Mouse (Mus musculus) heart, adult 2 months (tissue): ENCODE measurements at regions not wholly inside any gene's neighbourhood (a gene's known extent, or its start where the extent isn't known, plus 50 kb on each side); places are given as distances from the start of the nearest gene placed in this dataset.

Source experiments
- DNase-seq, 2 experiments: peaks; one replicate each; pipeline ENCODE4 v3.0.0; 2021
- H3K27ac ChIP-seq: fragments of 200-600 bp; 2 replicates; pipeline ENCODE4 v1.8.1; 2022
- H3K27me3 ChIP-seq: fragments of 200-500 bp; 2 replicates; pipeline ENCODE4 v1.6.1; 2012; ENCODE audit warnings: mild to moderate bottlenecking, low read length, inconsistent platforms, mixed read lengths; ENCODE audit not compliant: control insufficient read depth, insufficient read depth
- H3K36me3 ChIP-seq: fragments of 200-500 bp; 2 replicates; pipeline ENCODE4 v1.6.1; 2012; ENCODE audit warnings: low read length, inconsistent platforms; ENCODE audit not compliant: control insufficient read depth, insufficient read depth
- H3K4me1 ChIP-seq: fragments of 200-500 bp; 2 replicates; pipeline ENCODE4 v1.6.1; 2011; ENCODE audit warnings: low read length; ENCODE audit not compliant: control insufficient read depth, insufficient read depth
- H3K4me3 ChIP-seq: fragments of 200-600 bp; 2 replicates; pipeline ENCODE4 v1.8.1; 2022
- H3K79me2 ChIP-seq: fragments of 200-500 bp; replicated peaks from 2 replicates; pipeline ENCODE4 v1.6.1; 2012; ENCODE audit warnings: mild to moderate bottlenecking, inconsistent platforms, low read length, moderate library complexity, mixed read lengths; ENCODE audit not compliant: control insufficient read depth, insufficient read depth
- H3K9ac ChIP-seq: fragments of 200-500 bp; 2 replicates; pipeline ENCODE4 v1.6.1; 2012; ENCODE audit warnings: low read depth, mild to moderate bottlenecking, control low read depth, inconsistent platforms, low read length, mixed read lengths
- CTCF ChIP-seq: fragments of 200-600 bp; IDR thresholded peaks from 2 replicates; pipeline ENCODE4 v1.8.1; 2022; ENCODE audit warnings: antibody characterized with exemption, mild to moderate bottlenecking, moderate library complexity
- EP300 ChIP-seq: fragments of 200-500 bp; IDR thresholded peaks from 2 replicates; pipeline ENCODE4 v1.6.1; 2011; ENCODE audit warnings: low read depth, low read length, control low read depth; ENCODE audit not compliant: insufficient read depth
- POLR2A ChIP-seq: fragments of 200-500 bp; IDR thresholded peaks from 2 replicates; pipeline ENCODE4 v1.6.1; 2011; ENCODE audit warnings: mild to moderate bottlenecking, low read depth, low read length, control low read depth; ENCODE audit not compliant: insufficient read depth
- WGBS: fragments of 180-500 bp; shearing (Covaris S2); methylation state at CpG from one replicate; pipeline ENCODE4 v1.1.7; 2018; 5-methylcytosine and 5-hydroxymethylcytosine counted together
- intact Hi-C: fragments of 180-260 bp; cut with DNase I; formaldehyde crosslinking; loops from one replicate; pipeline ENCODE4 v1.15.1; 2025

DNA sequence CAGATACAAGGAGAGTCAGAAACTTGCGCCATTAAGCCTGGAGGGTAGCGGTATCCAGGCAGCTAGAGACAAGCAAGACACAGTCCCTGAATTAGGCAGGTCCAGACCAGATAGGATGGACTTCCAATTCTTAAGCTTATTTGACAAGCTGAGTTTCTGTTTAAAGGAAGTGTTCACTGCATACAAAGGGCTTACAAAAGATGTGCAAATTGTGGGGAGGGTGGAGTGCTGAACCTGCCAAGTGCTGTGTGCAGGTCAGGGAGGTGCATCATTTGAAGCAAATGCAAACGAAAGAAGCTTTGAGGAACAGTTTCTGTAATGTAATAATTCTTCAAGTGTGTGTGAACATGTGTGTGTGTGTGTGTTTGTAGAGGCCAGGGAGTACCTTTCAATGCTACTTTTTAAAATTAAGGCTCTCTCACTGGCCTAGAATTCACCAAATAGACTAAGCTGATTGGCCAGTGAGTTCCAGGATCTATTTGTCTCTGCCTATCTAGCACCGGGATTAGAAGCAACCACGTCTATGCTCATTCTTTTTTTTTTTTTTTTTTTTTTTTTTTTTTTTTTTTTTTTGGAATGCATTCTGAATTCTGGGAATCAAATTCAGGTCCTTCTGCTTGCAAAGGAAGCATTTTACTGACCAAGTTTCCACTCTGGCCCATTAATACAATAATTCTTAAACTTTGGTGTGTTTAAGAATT, 74.6 kb upstream of the Gm4894 start:
- H3K27ac ChIP-seq = no peak overlapping the region
- no peaks in the 10 kb centered on the region for H3K27me3 ChIP-seq
- no peak overlapping the region for H3K4me3 ChIP-seq
- no peak for DNase-seq
- H3K9ac ChIP-seq = no peak overlapping the region
- no peaks in the 10 kb centered on the region for H3K79me2 ChIP-seq
- WGBS = 70% methylated on average over 5 of the region's 5 CpGs
- 0 out of 2 replicates have a peak, but pooled peaks cover 1% of the 10 kb centered on the region for H3K4me1 ChIP-seq
- TF ChIP-seq POLR2A (no peak), EP300 (no peak), CTCF (no peak)
- intact Hi-C loops = no loop called here
- no peaks in the 10 kb centered on the region for H3K36me3 ChIP-seq

- 49% methylated on average over 6 of the region's 6 CpGs for WGBS
- H3K79me2 ChIP-seq = no peaks in the 10 kb centered on the region
- H3K36me3 ChIP-seq = no peaks in the 10 kb centered on the region
- H3K4me1 ChIP-seq = 0 out of 2 replicates have a peak, but pooled peaks cover 1% of the 10 kb centered on the region
- H3K27me3 ChIP-seq = no peaks in the 10 kb centered on the region
- intact Hi-C loops = no loop called here
- H3K4me3 ChIP-seq = no peak overlapping the region
- DNase-seq = peak in 1 of 2 experiments; percentile 17
- TF ChIP-seq CTCF (no peak), POLR2A (no peak)
- H3K27ac ChIP-seq = no peak overlapping the region
- no peak overlapping the region for H3K9ac ChIP-seq
Observed at GRCm38 (mm10) chr9:49178561-49178960, 71.8 kb upstream of the Gm4894 start.

GRCm38 (mm10) chr9:49184786-49185185, 65.5 kb upstream of the Gm4894 start:
- Histone ChIP-seq H3K4me3 (no peak overlapping the region), H3K79me2 (no peaks in the 10 kb centered on the region), H3K36me3 (no peaks in the 10 kb centered on the region), H3K9ac (no peak overlapping the region), H3K4me1 (peaks cover 2% of the 10 kb centered on the region; the same call in 1 of the 2 replicates), H3K27ac (no peak overlapping the region), H3K27me3 (no peaks in the 10 kb centered on the region)
- TF ChIP-seq CTCF = no peak
- TF ChIP-seq EP300 = no peak
- no peak for TF ChIP-seq POLR2A
- WGBS = 53% methylated on average over 3 of the region's 3 CpGs
- DNase-seq = no peak
- intact Hi-C loops = no loop called here

DNA sequence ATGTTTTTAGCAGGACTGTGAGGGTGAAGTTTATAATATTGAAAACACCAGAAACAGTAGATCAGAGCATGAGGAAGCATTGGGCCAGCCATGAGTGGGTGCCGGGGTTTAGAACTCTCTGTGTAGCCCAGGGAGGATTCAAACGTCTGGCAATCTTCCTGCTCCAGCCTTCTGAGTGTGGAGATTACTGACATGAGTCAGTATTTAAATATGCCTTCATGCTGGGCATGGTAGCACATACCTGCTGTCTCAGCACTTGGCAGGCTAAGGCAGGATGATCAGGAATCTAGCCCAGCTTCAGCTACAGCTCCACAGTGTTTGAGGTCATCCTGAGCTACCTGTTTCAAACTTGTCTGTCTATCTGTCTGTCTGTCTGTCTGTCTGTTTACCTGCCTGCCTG, 60.9 kb upstream of the Gm4894 start:
- no peaks in the 10 kb centered on the region for H3K79me2 ChIP-seq
- no peaks in the 10 kb centered on the region for H3K27me3 ChIP-seq
- DNase-seq = peak in 1 of 2 experiments; percentile 9
- no peak overlapping the region for H3K4me3 ChIP-seq
- H3K36me3 ChIP-seq = no peaks in the 10 kb centered on the region
- H3K27ac ChIP-seq = no peak overlapping the region
- intact Hi-C loops = no loop called here
- 25% methylated on average over 2 of the region's 2 CpGs for WGBS
- TF ChIP-seq CTCF (no peak), POLR2A (no peak), EP300 (no peak)
- no peak overlapping the region for H3K9ac ChIP-seq
- peaks cover 2% of the 10 kb centered on the region; the same call in 1 of the 2 replicates for H3K4me1 ChIP-seq

- H3K27ac ChIP-seq = no peak overlapping the region
- H3K79me2 ChIP-seq = no peaks in the 10 kb centered on the region
- DNase-seq = no peak
- H3K4me1 ChIP-seq = no peaks in the 10 kb centered on the region
- 80% methylated on average over 4 of the region's 4 CpGs for WGBS
- H3K9ac ChIP-seq = no peak overlapping the region
- no peak overlapping the region for H3K4me3 ChIP-seq
- intact Hi-C loops = no loop called here
- no peak for TF ChIP-seq POLR2A
- TF ChIP-seq CTCF = no peak
- TF ChIP-seq EP300 = no peak
- no peaks in the 10 kb centered on the region for H3K27me3 ChIP-seq
- H3K36me3 ChIP-seq = no peaks in the 10 kb centered on the region
Observed at GRCm38 (mm10) chr9:49192776-49193175, 57.6 kb upstream of the Gm4894 start.
